Mouse (Mus musculus): ENCODE data around the gene Pfkfb3. TPM values are rescaled to one million over a fixed set of nuclear protein-coding genes. Genes with fewer than 3 reads are reported as not detected.

The Pfkfb3 gene
- polyA plus RNA-seq, 1 experiment from 2014 or later = 6.1 TPM

DNA sequence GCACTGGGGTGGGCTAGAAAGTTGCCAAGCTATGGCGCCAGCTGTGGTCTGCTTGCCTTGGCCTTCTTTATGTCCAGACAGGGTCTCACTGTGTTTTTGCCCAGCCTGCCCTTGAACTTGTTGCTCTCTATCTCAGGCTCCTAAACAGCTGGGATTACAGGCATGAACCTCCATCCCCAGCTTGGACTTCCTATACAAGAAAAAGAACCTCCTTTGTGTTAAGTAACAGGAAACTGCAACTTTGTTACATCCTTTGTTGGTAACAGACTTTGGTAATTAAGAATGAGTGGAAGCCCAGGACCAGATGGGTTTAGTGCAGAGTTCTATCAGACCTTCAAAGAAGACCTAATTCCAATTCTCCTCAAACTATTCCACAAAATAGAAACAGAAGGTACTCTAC, 19.8 kb upstream of the Pfkfb3 start:
- Histone ChIP-seq H3K36me3 (ENCODE audit: control insufficient read depth, insufficient read depth) (no peaks in the 10 kb centered on the region), H3K4me1 (ENCODE audit: control insufficient read depth, low read depth, low read length) (no peaks in the 10 kb centered on the region), H3K9ac (ENCODE audit: low read depth, low read length) (no peak overlapping the region), H3K4me2 (ENCODE audit: low read depth, low read length) (no peak overlapping the region), H3K27me3 (ENCODE audit: control insufficient read depth, insufficient read depth, low read depth, low read length) (no peaks in the 10 kb centered on the region), H3K9me3 (replicated peaks; ENCODE audit: control insufficient read depth, low read length) (no peaks in the 10 kb centered on the region), H3K27ac (ENCODE audit: low read length) (no peak overlapping the region), H3K4me3 (ENCODE audit: low read depth, low read length) (no peak overlapping the region)
- 54% methylated on average over 1 of the region's 1 CpGs for WGBS (ENCODE audit: insufficient replicate concordance)
- ATAC-seq (ENCODE audit: low read depth) = no peak

DNA sequence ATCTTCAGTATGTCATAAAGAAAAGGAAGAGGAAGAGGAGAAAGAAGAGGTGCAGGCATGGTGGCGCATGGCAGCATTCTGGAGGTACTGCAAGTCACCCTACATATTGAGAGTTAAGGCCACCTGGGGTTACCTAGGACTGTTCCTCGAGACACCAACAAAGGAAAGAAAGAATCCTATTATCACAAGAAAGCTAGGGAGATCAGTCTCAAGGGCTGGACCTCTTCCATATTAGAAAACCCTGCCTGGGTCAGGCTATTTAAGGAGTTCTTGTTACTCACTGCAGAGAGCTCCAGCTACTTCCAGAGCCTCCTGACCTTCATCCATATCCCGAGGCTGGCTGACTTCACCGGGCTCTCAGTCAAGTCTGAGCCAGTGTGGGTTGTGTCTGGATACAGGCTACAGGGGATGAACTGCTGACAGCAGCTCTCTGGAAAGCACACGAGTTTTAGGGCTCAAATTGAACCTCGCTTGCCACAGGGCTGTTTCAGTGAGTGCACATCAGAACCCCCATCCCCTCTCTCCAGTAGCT, 17.2 kb upstream of the Pfkfb3 start:
- no peak for ATAC-seq (ENCODE audit: low read depth)
- no peaks in the 10 kb centered on the region for H3K9me3 ChIP-seq (replicated peaks; ENCODE audit: control insufficient read depth, low read length)
- H3K4me3 ChIP-seq (ENCODE audit: low read depth, low read length) = no peak overlapping the region
- H3K4me2 ChIP-seq (ENCODE audit: low read depth, low read length) = no peak overlapping the region
- H3K36me3 ChIP-seq (ENCODE audit: control insufficient read depth, insufficient read depth) = no peaks in the 10 kb centered on the region
- no peaks in the 10 kb centered on the region for H3K27me3 ChIP-seq (ENCODE audit: control insufficient read depth, insufficient read depth, low read depth, low read length)
- WGBS (ENCODE audit: insufficient replicate concordance) = 47% methylated on average over 6 of the region's 6 CpGs
- H3K27ac ChIP-seq (ENCODE audit: low read length) = no peak overlapping the region
- H3K9ac ChIP-seq (ENCODE audit: low read depth, low read length) = no peak overlapping the region
- H3K4me1 ChIP-seq (ENCODE audit: control insufficient read depth, low read depth, low read length) = no peaks in the 10 kb centered on the region

- Histone ChIP-seq H3K4me2 (ENCODE audit: low read depth, low read length) (no peak overlapping the region), H3K4me1 (ENCODE audit: control insufficient read depth, low read depth, low read length) (no peaks in the 10 kb centered on the region), H3K36me3 (ENCODE audit: control insufficient read depth, insufficient read depth) (no peaks in the 10 kb centered on the region), H3K27ac (ENCODE audit: low read length) (no peak overlapping the region), H3K27me3 (ENCODE audit: control insufficient read depth, insufficient read depth, low read depth, low read length) (no peaks in the 10 kb centered on the region), H3K9me3 (replicated peaks; ENCODE audit: control insufficient read depth, low read length) (no peaks in the 10 kb centered on the region), H3K9ac (ENCODE audit: low read depth, low read length) (no peak overlapping the region), H3K4me3 (ENCODE audit: low read depth, low read length) (no peak overlapping the region)
- WGBS (ENCODE audit: insufficient replicate concordance) = 74% methylated on average over 7 of the region's 7 CpGs
- ATAC-seq (ENCODE audit: low read depth) = no peak
Observed at GRCm38 (mm10) chr2:11568471-11568870, 14.6 kb upstream of the Pfkfb3 start.

DNA sequence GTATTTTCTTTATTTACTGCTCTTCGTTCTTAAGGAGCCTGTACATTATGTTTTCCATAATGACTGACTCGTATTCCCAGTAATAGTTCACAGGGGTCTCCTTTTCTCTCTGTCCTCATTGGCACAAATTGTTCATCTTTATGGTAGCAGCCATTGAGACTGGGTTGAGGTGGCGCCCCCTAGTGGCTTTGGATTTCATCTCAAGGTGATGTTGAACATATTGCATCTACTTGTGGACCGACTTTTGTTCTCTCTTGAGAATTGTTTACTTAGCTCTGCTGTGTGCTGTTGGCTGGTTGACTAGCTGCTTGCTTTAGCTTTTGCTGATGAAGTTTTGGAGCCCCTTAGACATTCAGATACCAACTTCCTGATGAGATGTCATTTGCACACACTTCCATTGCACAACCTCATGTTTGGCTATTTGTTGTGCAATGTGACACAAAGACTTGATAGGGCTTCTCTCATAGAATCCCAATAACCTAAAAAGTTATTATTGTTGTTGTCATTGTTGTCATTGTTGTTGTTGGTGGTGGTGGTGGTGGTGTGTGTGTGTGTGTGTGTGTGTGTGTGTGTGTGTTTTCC, 14.0 kb upstream of the Pfkfb3 start:
- Histone ChIP-seq H3K4me2 (ENCODE audit: low read depth, low read length) (no peak overlapping the region), H3K9ac (ENCODE audit: low read depth, low read length) (no peak overlapping the region), H3K4me3 (ENCODE audit: low read depth, low read length) (no peak overlapping the region), H3K4me1 (ENCODE audit: control insufficient read depth, low read depth, low read length) (no peaks in the 10 kb centered on the region), H3K27me3 (ENCODE audit: control insufficient read depth, insufficient read depth, low read depth, low read length) (no peaks in the 10 kb centered on the region), H3K9me3 (replicated peaks; ENCODE audit: control insufficient read depth, low read length) (no peaks in the 10 kb centered on the region), H3K36me3 (ENCODE audit: control insufficient read depth, insufficient read depth) (no peaks in the 10 kb centered on the region), H3K27ac (ENCODE audit: low read length) (no peak overlapping the region)
- no peak for ATAC-seq (ENCODE audit: low read depth)
- WGBS (ENCODE audit: insufficient replicate concordance) = 38% methylated on average over 4 of the region's 4 CpGs

GRCm38 (mm10) chr2:11566898-11567297, 13.0 kb upstream of the Pfkfb3 start:
- Histone ChIP-seq H3K9ac (ENCODE audit: low read depth, low read length) (no peak overlapping the region), H3K4me2 (ENCODE audit: low read depth, low read length) (no peak overlapping the region), H3K27ac (ENCODE audit: low read length) (no peak overlapping the region), H3K4me1 (ENCODE audit: control insufficient read depth, low read depth, low read length) (no peaks in the 10 kb centered on the region), H3K27me3 (ENCODE audit: control insufficient read depth, insufficient read depth, low read depth, low read length) (no peaks in the 10 kb centered on the region), H3K9me3 (replicated peaks; ENCODE audit: control insufficient read depth, low read length) (no peaks in the 10 kb centered on the region), H3K4me3 (ENCODE audit: low read depth, low read length) (no peak overlapping the region), H3K36me3 (ENCODE audit: control insufficient read depth, insufficient read depth) (no peaks in the 10 kb centered on the region)
- WGBS (ENCODE audit: insufficient replicate concordance) = 59% methylated on average over 3 of the region's 3 CpGs
- no peak for ATAC-seq (ENCODE audit: low read depth)

DNA sequence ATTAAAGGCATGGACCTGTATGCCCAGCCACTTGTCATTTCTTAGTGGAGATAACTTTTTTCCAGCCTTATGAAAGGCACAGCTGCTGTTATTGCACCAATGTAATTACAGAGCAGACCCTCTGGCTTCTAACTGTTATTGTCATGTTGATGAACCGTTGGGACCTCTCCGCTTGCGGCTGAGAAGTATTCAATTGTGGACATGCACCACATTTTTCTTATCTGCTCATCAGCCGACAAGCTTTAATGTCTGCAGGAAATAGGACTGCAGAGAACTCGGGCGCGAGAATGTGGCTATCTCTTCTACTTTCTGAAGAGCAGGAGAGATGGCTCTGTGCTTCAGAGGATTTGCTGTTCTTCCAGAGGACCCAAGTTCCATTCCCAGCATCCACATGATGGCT, 12.4 kb upstream of the Pfkfb3 start:
- Histone ChIP-seq H3K4me3 (ENCODE audit: low read depth, low read length) (no peak overlapping the region), H3K27ac (ENCODE audit: low read length) (no peak overlapping the region), H3K4me1 (ENCODE audit: control insufficient read depth, low read depth, low read length) (no peaks in the 10 kb centered on the region), H3K9ac (ENCODE audit: low read depth, low read length) (no peak overlapping the region), H3K4me2 (ENCODE audit: low read depth, low read length) (no peak overlapping the region), H3K9me3 (replicated peaks; ENCODE audit: control insufficient read depth, low read length) (no peaks in the 10 kb centered on the region), H3K36me3 (ENCODE audit: control insufficient read depth, insufficient read depth) (no peaks in the 10 kb centered on the region), H3K27me3 (ENCODE audit: control insufficient read depth, insufficient read depth, low read depth, low read length) (no peaks in the 10 kb centered on the region)
- 15% methylated on average over 7 of the region's 7 CpGs for WGBS (ENCODE audit: insufficient replicate concordance)
- no peak for ATAC-seq (ENCODE audit: low read depth)

- no peak for ATAC-seq (ENCODE audit: low read depth)
- Histone ChIP-seq H3K4me1 (ENCODE audit: control insufficient read depth, low read depth, low read length) (no peaks in the 10 kb centered on the region), H3K4me3 (ENCODE audit: low read depth, low read length) (no peak overlapping the region), H3K9me3 (replicated peaks; ENCODE audit: control insufficient read depth, low read length) (no peaks in the 10 kb centered on the region), H3K36me3 (ENCODE audit: control insufficient read depth, insufficient read depth) (no peaks in the 10 kb centered on the region), H3K4me2 (ENCODE audit: low read depth, low read length) (no peak overlapping the region), H3K9ac (ENCODE audit: low read depth, low read length) (no peak overlapping the region), H3K27ac (ENCODE audit: low read length) (no peak overlapping the region), H3K27me3 (ENCODE audit: control insufficient read depth, insufficient read depth, low read depth, low read length) (no peaks in the 10 kb centered on the region)
- 59% methylated on average over 6 of the region's 6 CpGs for WGBS (ENCODE audit: insufficient replicate concordance)
Observed at GRCm38 (mm10) chr2:11564768-11565167, 10.9 kb upstream of the Pfkfb3 start.

DNA sequence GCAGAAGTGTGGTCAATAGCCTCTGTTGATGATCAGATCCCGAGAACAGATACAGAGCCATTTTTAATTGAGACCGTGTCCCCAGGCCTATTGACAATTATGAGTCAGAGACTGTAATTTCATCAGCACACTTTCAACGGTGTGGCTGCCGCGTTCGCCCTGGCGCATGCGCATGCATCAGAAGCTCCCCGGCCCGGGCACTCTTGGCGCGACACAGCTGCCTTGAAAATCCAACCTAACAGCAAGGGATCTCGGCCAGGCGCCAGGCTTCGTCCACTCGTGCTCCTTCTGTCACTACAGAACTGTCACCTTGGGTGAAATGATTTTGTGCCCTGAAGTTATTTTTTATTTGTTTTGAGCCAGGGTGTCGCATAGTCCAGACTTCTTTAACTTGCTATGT, 9.4 kb upstream of the Pfkfb3 start:
- no peak overlapping the region for H3K9ac ChIP-seq (ENCODE audit: low read depth, low read length)
- H3K9me3 ChIP-seq (replicated peaks; ENCODE audit: control insufficient read depth, low read length) = no peaks in the 10 kb centered on the region
- no peak overlapping the region for H3K27ac ChIP-seq (ENCODE audit: low read length)
- H3K36me3 ChIP-seq (ENCODE audit: control insufficient read depth, insufficient read depth) = no peaks in the 10 kb centered on the region
- ATAC-seq (ENCODE audit: low read depth) = no peak
- H3K27me3 ChIP-seq (ENCODE audit: control insufficient read depth, insufficient read depth, low read depth, low read length) = no peaks in the 10 kb centered on the region
- 81% methylated on average over 17 of the region's 17 CpGs for WGBS (ENCODE audit: insufficient replicate concordance)
- H3K4me1 ChIP-seq (ENCODE audit: control insufficient read depth, low read depth, low read length) = no peaks in the 10 kb centered on the region
- no peak overlapping the region for H3K4me3 ChIP-seq (ENCODE audit: low read depth, low read length)
- no peak overlapping the region for H3K4me2 ChIP-seq (ENCODE audit: low read depth, low read length)

GRCm38 (mm10) chr2:11558654-11559053, 4.8 kb upstream of the Pfkfb3 start:
- 64% methylated on average over 7 of the region's 7 CpGs for WGBS (ENCODE audit: insufficient replicate concordance)
- no peak for ATAC-seq (ENCODE audit: low read depth)
- Histone ChIP-seq H3K27me3 (ENCODE audit: control insufficient read depth, insufficient read depth, low read depth, low read length) (peaks cover 10% of the 10 kb centered on the region), H3K4me1 (ENCODE audit: control insufficient read depth, low read depth, low read length) (no peaks in the 10 kb centered on the region), H3K4me3 (ENCODE audit: low read depth, low read length) (no peak overlapping the region), H3K4me2 (ENCODE audit: low read depth, low read length) (no peak overlapping the region), H3K9me3 (replicated peaks; ENCODE audit: control insufficient read depth, low read length) (no peaks in the 10 kb centered on the region), H3K27ac (ENCODE audit: low read length) (no peak overlapping the region), H3K36me3 (ENCODE audit: control insufficient read depth, insufficient read depth) (no peaks in the 10 kb centered on the region), H3K9ac (ENCODE audit: low read depth, low read length) (no peak overlapping the region)
